In the genomic region with DNA sequence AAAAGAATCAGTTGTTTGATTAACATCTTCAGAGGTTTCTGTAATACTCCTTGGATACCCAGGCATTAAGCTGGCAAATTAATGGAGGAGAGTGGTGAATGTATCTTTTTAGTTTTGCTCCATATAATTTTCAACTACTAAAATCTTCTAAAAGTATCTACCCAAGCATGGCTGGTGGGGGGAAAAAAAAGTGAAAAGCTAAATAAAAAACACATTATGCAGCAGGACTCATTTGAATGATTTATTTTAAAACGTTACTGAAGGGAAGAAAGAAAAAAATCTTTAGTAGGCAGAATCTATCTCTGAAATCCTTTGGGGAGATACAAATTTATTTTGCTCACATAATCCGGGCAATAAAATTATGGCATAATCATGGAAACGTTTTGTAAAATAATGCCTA, we compare ENCODE assay signal across 17 mouse cellular contexts.
"Had no signal": no experiment of that assay in that cellular context is flagged by ENCODE, and none has a peak within 500 bp of the region (broad histone marks: within the 10 kb centered on the region; RNA-seq: fewer than 3 reads in every experiment).

No protein-coding gene starts in this region.

- ATAC-seq: liver, embryonic 12.5 days; liver, postnatal 0 days; lung, postnatal 0 days; midbrain, embryonic 13.5 days; midbrain, embryonic 15.5 days; midbrain, embryonic 16.5 days had no signal

- DNase-seq: left cerebral cortex, postnatal 4 days; liver; liver, embryonic 13.5 days; liver, postnatal 0 days; lung, adult 18-20 months; lung, adult 2 months; lung, embryonic 14.5 days; lung, postnatal 10 days; lung, postnatal 14 days; lung, postnatal 36 days; lung, postnatal 4 days; midbrain, embryonic 14.5 days had no signal
